Mouse (Mus musculus) hindbrain, embryonic 13.5 days (tissue): ENCODE results near the gene Nfkb1. TPM values are rescaled to one million over a fixed set of nuclear protein-coding genes. Genes with fewer than 3 reads are reported as not detected.
A peak's percentile ranks its signal among the peaks of the same experiment; 100 is the strongest.

Experiments
- ATAC-seq: fragments of 200-750 bp; cut with Nextera tagmentation; 2 replicates; pipeline ENCODE4 v1.8.0; 2017; ENCODE audit warnings: moderate TSS enrichment; ENCODE audit not compliant: low FRiP score
- H3K27ac ChIP-seq: fragments of 300-500 bp; sonication (generic); 2 replicates; pipeline ENCODE4 v1.5.1; 2015; ENCODE audit warnings: inconsistent platforms, mild to moderate bottlenecking, moderate library complexity
- H3K27me3 ChIP-seq: fragments of 300-500 bp; sonication (generic); 2 replicates; pipeline ENCODE4 v1.6.1; 2015; ENCODE audit warnings: mild to moderate bottlenecking, inconsistent platforms
- H3K36me3 ChIP-seq: fragments of 300-500 bp; sonication (generic); 2 replicates; pipeline ENCODE4 v1.6.1; 2015; ENCODE audit warnings: mild to moderate bottlenecking, inconsistent platforms
- H3K4me1 ChIP-seq: fragments of 300-500 bp; sonication (generic); replicated peaks from 2 replicates; pipeline ENCODE4 v1.6.1; 2015; ENCODE audit warnings: inconsistent platforms
- H3K4me2 ChIP-seq: fragments of 300-500 bp; sonication (generic); 2 replicates; pipeline ENCODE4 v1.6.1; 2015; ENCODE audit warnings: inconsistent platforms, mild to moderate bottlenecking, moderate library complexity
- H3K4me3 ChIP-seq: fragments of 300-500 bp; sonication (generic); 2 replicates; pipeline ENCODE4 v1.5.1; 2015; ENCODE audit warnings: mild to moderate bottlenecking, inconsistent platforms
- H3K9ac ChIP-seq: fragments of 300-500 bp; sonication (generic); 2 replicates; pipeline ENCODE4 v1.6.1; 2015; ENCODE audit warnings: mild to moderate bottlenecking, inconsistent platforms
- H3K9me3 ChIP-seq: fragments of 300-500 bp; sonication (generic); 2 replicates; pipeline ENCODE4 v1.6.1; 2016; ENCODE audit warnings: inconsistent platforms
- WGBS: fragments of 180-500 bp; shearing (Covaris S2); methylation state at CpG from one replicate; pipeline ENCODE4 v1.1.7; 2015; 5-methylcytosine and 5-hydroxymethylcytosine counted together
- polyA plus RNA-seq: library from polyadenylated mRNA; unstranded; fragments of >200 nt; fragmentation: Nextera tagmentation; extraction: Ambion mirVana; gene quantifications from 2 replicates; pipeline ENCODE4 v1.2.1, GENCODE M21; 2015

The Nfkb1 gene
- polyA plus RNA-seq, 1 experiment from 2014 or later: 8.2 TPM

- no peak for ATAC-seq
- no peaks in the 10 kb centered on the region for H3K27me3 ChIP-seq
- peaks cover 38% of the 10 kb centered on the region for H3K4me1 ChIP-seq
- H3K4me3 ChIP-seq: no peak overlapping the region
- WGBS: 19% methylated on average over 3 of the region's 3 CpGs
- H3K27ac ChIP-seq: no peak overlapping the region
- H3K9ac ChIP-seq: no peak overlapping the region
- no peaks in the 10 kb centered on the region for H3K9me3 ChIP-seq
- no peaks in the 10 kb centered on the region for H3K36me3 ChIP-seq
- H3K4me2 ChIP-seq: no peak overlapping the region
Measured at GRCm38 (mm10) chr3:135692999-135693398, 1.7 kb upstream of the Nfkb1 start.

GRCm38 (mm10) chr3:135690568-135691190 lies 668 bp downstream of the Nfkb1 start:
- WGBS: under 1% methylated on average over 47 of the region's 47 CpGs

GRCm38 (mm10) chr3:135689773-135690567 lies 1.4 kb downstream of the Nfkb1 start:
- H3K4me2 ChIP-seq: peak overlapping the region; percentile 77
- H3K4me3 ChIP-seq: peak overlapping the region; percentile 82
- peak overlapping the region; percentile 96 for H3K9ac ChIP-seq
- H3K27me3 ChIP-seq: no peaks in the 10 kb centered on the region
- ATAC-seq: no peak
- H3K4me1 ChIP-seq: peaks cover 39% of the 10 kb centered on the region
- H3K27ac ChIP-seq: 0 out of 2 replicates have a peak overlapping the region, but pooled peaks have one; percentile 95
- no peaks in the 10 kb centered on the region for H3K36me3 ChIP-seq
- WGBS: 51% methylated on average over 10 of the region's 10 CpGs
- no peaks in the 10 kb centered on the region for H3K9me3 ChIP-seq

More at GRCm38 (mm10) chr3:135690568-135691190, 668 bp downstream of the Nfkb1 start:
- Histone ChIP-seq H3K4me1 (peaks cover 39% of the 10 kb centered on the region), H3K36me3 (no peaks in the 10 kb centered on the region), H3K4me2 (peak overlapping the region; percentile 77), H3K9ac (peak overlapping the region; percentile 96), H3K9me3 (no peaks in the 10 kb centered on the region), H3K27me3 (no peaks in the 10 kb centered on the region), H3K27ac (peak overlapping the region; percentile 95), H3K4me3 (peak overlapping the region; percentile 82)
- ATAC-seq: peak; percentile 67

GRCm38 (mm10) chr3:135688970-135689772 lies 2.2 kb downstream of the Nfkb1 start:
- WGBS: 65% methylated on average over 11 of the region's 11 CpGs
- Histone ChIP-seq H3K4me2 (peak overlapping the region; percentile 77), H3K4me3 (no peak overlapping the region; the same call in 1 of the 2 replicates)

GRCm38 (mm10) chr3:135687965-135688364 lies 3.4 kb downstream of the Nfkb1 start:
- Histone ChIP-seq H3K9me3 (no peaks in the 10 kb centered on the region), H3K9ac (no peak overlapping the region), H3K36me3 (no peaks in the 10 kb centered on the region), H3K4me3 (no peak overlapping the region), H3K27me3 (no peaks in the 10 kb centered on the region), H3K27ac (no peak overlapping the region), H3K4me1 (peaks cover 38% of the 10 kb centered on the region), H3K4me2 (no peak overlapping the region)
- WGBS: 76% methylated on average over 9 of the region's 9 CpGs
- ATAC-seq: no peak

More at GRCm38 (mm10) chr3:135688970-135689772, 2.2 kb downstream of the Nfkb1 start:
- Histone ChIP-seq H3K27me3 (no peaks in the 10 kb centered on the region), H3K9me3 (no peaks in the 10 kb centered on the region), H3K36me3 (no peaks in the 10 kb centered on the region), H3K4me1 (peaks cover 39% of the 10 kb centered on the region), H3K9ac (0 out of 2 replicates have a peak overlapping the region, but pooled peaks have one; percentile 10), H3K27ac (no peak overlapping the region)
- no peak for ATAC-seq

- H3K4me1 ChIP-seq: peaks cover 31% of the 10 kb centered on the region
- H3K36me3 ChIP-seq: no peaks in the 10 kb centered on the region
- H3K9me3 ChIP-seq: no peaks in the 10 kb centered on the region
- no peak for ATAC-seq
- H3K4me2 ChIP-seq: no peak overlapping the region
- H3K27me3 ChIP-seq: no peaks in the 10 kb centered on the region
- no peak overlapping the region for H3K27ac ChIP-seq
- no peak overlapping the region for H3K9ac ChIP-seq
- no peak overlapping the region for H3K4me3 ChIP-seq
- 61% methylated on average over 5 of the region's 5 CpGs for WGBS
Measured at GRCm38 (mm10) chr3:135686419-135686818, 4.9 kb downstream of the Nfkb1 start.

- no peaks in the 10 kb centered on the region for H3K36me3 ChIP-seq
- 84% methylated on average over 6 of the region's 6 CpGs for WGBS
- H3K9me3 ChIP-seq: no peaks in the 10 kb centered on the region
- H3K4me2 ChIP-seq: no peak overlapping the region
- H3K27ac ChIP-seq: no peak overlapping the region
- H3K4me1 ChIP-seq: peaks cover 8% of the 10 kb centered on the region; the same call in 1 of the 2 replicates
- no peak overlapping the region for H3K4me3 ChIP-seq
- H3K27me3 ChIP-seq: no peaks in the 10 kb centered on the region
- no peak for ATAC-seq
- no peak overlapping the region for H3K9ac ChIP-seq
Measured at GRCm38 (mm10) chr3:135683275-135683674, 8.1 kb downstream of the Nfkb1 start.

GRCm38 (mm10) chr3:135682240-135682639 lies 9.1 kb downstream of the Nfkb1 start:
- Histone ChIP-seq H3K27me3 (no peaks in the 10 kb centered on the region), H3K4me2 (no peak overlapping the region), H3K4me1 (peaks cover 6% of the 10 kb centered on the region; the same call in 1 of the 2 replicates), H3K9ac (no peak overlapping the region), H3K27ac (no peak overlapping the region), H3K4me3 (no peak overlapping the region), H3K9me3 (no peaks in the 10 kb centered on the region), H3K36me3 (no peaks in the 10 kb centered on the region)
- no peak for ATAC-seq
- WGBS: 23% methylated on average over 3 of the region's 3 CpGs

GRCm38 (mm10) chr3:135681272-135681783 lies 10.0 kb downstream of the Nfkb1 start:
- Histone ChIP-seq H3K36me3 (no peaks in the 10 kb centered on the region), H3K4me1 (peaks cover 6% of the 10 kb centered on the region; the same call in 1 of the 2 replicates), H3K9ac (no peak overlapping the region), H3K4me3 (no peak overlapping the region), H3K27me3 (no peaks in the 10 kb centered on the region), H3K9me3 (no peaks in the 10 kb centered on the region), H3K4me2 (no peak overlapping the region), H3K27ac (no peak overlapping the region)
- 71% methylated on average over 8 of the region's 8 CpGs for WGBS
- no peak for ATAC-seq

- Histone ChIP-seq H3K9me3 (no peaks in the 10 kb centered on the region), H3K9ac (no peak overlapping the region), H3K27ac (no peak overlapping the region), H3K36me3 (no peaks in the 10 kb centered on the region), H3K4me1 (peaks cover 13% of the 10 kb centered on the region), H3K4me3 (no peak overlapping the region), H3K4me2 (no peak overlapping the region), H3K27me3 (no peaks in the 10 kb centered on the region)
- peak; percentile 54; the same call in 1 of the 2 replicates for ATAC-seq
- 80% methylated on average over 6 of the region's 6 CpGs for WGBS
Measured at GRCm38 (mm10) chr3:135680213-135680843, 11.0 kb downstream of the Nfkb1 start.

- ATAC-seq: no peak
- H3K27me3 ChIP-seq: no peaks in the 10 kb centered on the region
- H3K27ac ChIP-seq: no peak overlapping the region
- H3K36me3 ChIP-seq: no peaks in the 10 kb centered on the region
- no peak overlapping the region for H3K9ac ChIP-seq
- H3K4me3 ChIP-seq: no peak overlapping the region
- no peak overlapping the region for H3K4me2 ChIP-seq
- no peaks in the 10 kb centered on the region for H3K9me3 ChIP-seq
- 91% methylated on average over 5 of the region's 5 CpGs for WGBS
- H3K4me1 ChIP-seq: peaks cover 38% of the 10 kb centered on the region
Measured at GRCm38 (mm10) chr3:135677064-135677463, 14.3 kb downstream of the Nfkb1 start.
